Mouse (Mus musculus) frontal cortex, adult (tissue): ENCODE results near the gene Cptp.

Experiments used
- ATAC-seq: cut with Nextera tagmentation; 2 replicates; pipeline ENCODE4 v1.9.2; 2017; ENCODE audit warnings: mild to moderate bottlenecking, moderate library complexity, mixed read lengths; ENCODE audit not compliant: low TSS enrichment

The Cptp gene

GRCm38 (mm10) chr4:155869317-155870033 is at the start of gene Cptp, which contains the start of gene Ints11:
TSS of gene Cptp (minus strand) at chr4:155869440.
TSS of gene Ints11 (plus strand) at chr4:155869546.
- ATAC-seq = peak; percentile 98

- ATAC-seq = no peak
These were observed 39.5 kb upstream of the Cptp start for GRCm38 (mm10) chr4:155908751-155909150.

- no peak for ATAC-seq
These were observed 39.0 kb upstream of the Cptp start for GRCm38 (mm10) chr4:155908281-155908680.

- no peak for ATAC-seq
These were observed 37.8 kb upstream of the Cptp start for GRCm38 (mm10) chr4:155907003-155907402.

GRCm38 (mm10) chr4:155906125-155906524 is 36.9 kb upstream of the Cptp start:
- ATAC-seq = no peak

- ATAC-seq = no peak
These were observed 36.4 kb upstream of the Cptp start for GRCm38 (mm10) chr4:155905634-155906033.

GRCm38 (mm10) chr4:155904318-155905102 is 35.3 kb upstream of the Cptp start:
- ATAC-seq = no peak

- no peak for ATAC-seq
These were observed 34.0 kb upstream of the Cptp start for GRCm38 (mm10) chr4:155903246-155903645.

GRCm38 (mm10) chr4:155901205-155901604 is 32.0 kb upstream of the Cptp start:
- peak; percentile 45; the same call in 1 of the 2 replicates for ATAC-seq

GRCm38 (mm10) chr4:155899355-155899754 is 30.1 kb upstream of the Cptp start:
- no peak for ATAC-seq

- ATAC-seq = no peak
These were observed 29.1 kb upstream of the Cptp start for GRCm38 (mm10) chr4:155898318-155898717.

GRCm38 (mm10) chr4:155896461-155896860 is 27.2 kb upstream of the Cptp start:
- no peak for ATAC-seq

GRCm38 (mm10) chr4:155895826-155896225 is 26.6 kb upstream of the Cptp start:
- no peak for ATAC-seq

GRCm38 (mm10) chr4:155895216-155895615 is 26.0 kb upstream of the Cptp start:
- 0 out of 2 replicates have a peak, but pooled peaks have one; percentile 18 for ATAC-seq

- ATAC-seq = peak; percentile 17
These were observed 25.2 kb upstream of the Cptp start for GRCm38 (mm10) chr4:155894311-155894881.

GRCm38 (mm10) chr4:155893212-155893690 is 24.0 kb upstream of the Cptp start:
- ATAC-seq = no peak

GRCm38 (mm10) chr4:155892438-155893211 is 23.4 kb upstream of the Cptp start:
- 0 out of 2 replicates have a peak, but pooled peaks have one; percentile 6 for ATAC-seq

GRCm38 (mm10) chr4:155892017-155892416 is 22.8 kb upstream of the Cptp start:
- ATAC-seq = peak; percentile 55

GRCm38 (mm10) chr4:155891551-155892001 is 22.3 kb upstream of the Cptp start, which contains the start of the genes Pusl1 and Acap3:
TSS of gene Pusl1 (minus strand) at chr4:155891781.
TSS of gene Acap3 (plus strand) at chr4:155891822.
- ATAC-seq = peak; percentile 45

GRCm38 (mm10) chr4:155891011-155891471 is 21.8 kb upstream of the Cptp start:
- ATAC-seq = no peak

- ATAC-seq = no peak
These were observed 20.1 kb upstream of the Cptp start for GRCm38 (mm10) chr4:155889316-155889715.
